Mouse (Mus musculus): Measurements from ENCODE around the gene Bpnt1. TPM values are rescaled to one million over a fixed set of nuclear protein-coding genes. Genes with fewer than 3 reads are reported as not detected.

Bpnt1 gene
- polyA plus RNA-seq, 1 experiment from 2014 or later, result 32.5 TPM

- WGBS, result 83% methylated on average over 6 of the region's 6 CpGs
- Histone ChIP-seq H3K4me2 (replicated peaks; ENCODE audit: low read depth, low read length) (no peak overlapping the region), H3K27me3 (ENCODE audit: control insufficient read depth, insufficient read depth, low read length) (no peaks in the 10 kb centered on the region), H3K9me3 (ENCODE audit: control insufficient read depth, low read depth, low read length) (no peaks in the 10 kb centered on the region), H3K9ac (replicated peaks; ENCODE audit: low read depth, low read length) (no peak overlapping the region), H3K36me3 (ENCODE audit: control insufficient read depth, insufficient read depth, low read length) (peaks cover 10% of the 10 kb centered on the region), H3K27ac (ENCODE audit: low read length) (no peak overlapping the region), H3K4me1 (ENCODE audit: control insufficient read depth, insufficient read depth, low read length) (peaks cover 5% of the 10 kb centered on the region; the same call in 1 of the 2 replicates), H3K4me3 (ENCODE audit: low read depth, low read length) (no peak overlapping the region)
- ATAC-seq (ENCODE audit: insufficient number of reproducible peaks, insufficient read depth, low FRiP score, low read depth), result no peak
These were observed 3.3 kb downstream of the Bpnt1 start for GRCm38 (mm10) chr1:185335231-185335765.

- Histone ChIP-seq H3K9ac (replicated peaks; ENCODE audit: low read depth, low read length) (no peak overlapping the region), H3K27me3 (ENCODE audit: control insufficient read depth, insufficient read depth, low read length) (no peaks in the 10 kb centered on the region), H3K4me2 (replicated peaks; ENCODE audit: low read depth, low read length) (no peak overlapping the region), H3K4me3 (ENCODE audit: low read depth, low read length) (no peak overlapping the region), H3K4me1 (ENCODE audit: control insufficient read depth, insufficient read depth, low read length) (peaks cover 5% of the 10 kb centered on the region; the same call in 1 of the 2 replicates), H3K9me3 (ENCODE audit: control insufficient read depth, low read depth, low read length) (no peaks in the 10 kb centered on the region), H3K27ac (ENCODE audit: low read length) (no peak overlapping the region; the same call in 1 of the 2 replicates), H3K36me3 (ENCODE audit: control insufficient read depth, insufficient read depth, low read length) (peaks cover 15% of the 10 kb centered on the region)
- ATAC-seq (ENCODE audit: insufficient number of reproducible peaks, insufficient read depth, low FRiP score, low read depth), result peak; percentile 26; the same call in 1 of the 2 replicates
- WGBS, result 35% methylated on average over 3 of the region's 3 CpGs
These were observed 4.6 kb downstream of the Bpnt1 start for GRCm38 (mm10) chr1:185336535-185336934.

GRCm38 (mm10) chr1:185342441-185342840 lies 10.5 kb downstream of the Bpnt1 start:
- Histone ChIP-seq H3K4me2 (replicated peaks; ENCODE audit: low read depth, low read length) (no peak overlapping the region), H3K36me3 (ENCODE audit: control insufficient read depth, insufficient read depth, low read length) (peaks cover 32% of the 10 kb centered on the region)
- WGBS, result 94% methylated on average over 4 of the region's 4 CpGs

GRCm38 (mm10) chr1:185343422-185343821 lies 11.5 kb downstream of the Bpnt1 start:
- Histone ChIP-seq H3K9ac (replicated peaks; ENCODE audit: low read depth, low read length) (no peak overlapping the region), H3K4me1 (ENCODE audit: control insufficient read depth, insufficient read depth, low read length) (no peaks in the 10 kb centered on the region), H3K36me3 (ENCODE audit: control insufficient read depth, insufficient read depth, low read length) (peaks cover 41% of the 10 kb centered on the region), H3K27me3 (ENCODE audit: control insufficient read depth, insufficient read depth, low read length) (no peaks in the 10 kb centered on the region), H3K27ac (ENCODE audit: low read length) (no peak overlapping the region), H3K4me3 (ENCODE audit: low read depth, low read length) (no peak overlapping the region), H3K4me2 (replicated peaks; ENCODE audit: low read depth, low read length) (no peak overlapping the region), H3K9me3 (ENCODE audit: control insufficient read depth, low read depth, low read length) (no peaks in the 10 kb centered on the region)
- WGBS, result 88% methylated on average over 8 of the region's 8 CpGs
- ATAC-seq (ENCODE audit: insufficient number of reproducible peaks, insufficient read depth, low FRiP score, low read depth), result no peak

More at GRCm38 (mm10) chr1:185342441-185342840, 10.5 kb downstream of the Bpnt1 start:
- Histone ChIP-seq H3K9me3 (ENCODE audit: control insufficient read depth, low read depth, low read length) (no peaks in the 10 kb centered on the region), H3K27me3 (ENCODE audit: control insufficient read depth, insufficient read depth, low read length) (no peaks in the 10 kb centered on the region), H3K4me1 (ENCODE audit: control insufficient read depth, insufficient read depth, low read length) (no peaks in the 10 kb centered on the region), H3K27ac (ENCODE audit: low read length) (no peak overlapping the region), H3K9ac (replicated peaks; ENCODE audit: low read depth, low read length) (no peak overlapping the region), H3K4me3 (ENCODE audit: low read depth, low read length) (no peak overlapping the region)
- no peak for ATAC-seq (ENCODE audit: insufficient number of reproducible peaks, insufficient read depth, low FRiP score, low read depth)

- Histone ChIP-seq H3K9ac (replicated peaks; ENCODE audit: low read depth, low read length) (no peak overlapping the region), H3K27ac (ENCODE audit: low read length) (no peak overlapping the region), H3K4me1 (ENCODE audit: control insufficient read depth, insufficient read depth, low read length) (no peaks in the 10 kb centered on the region), H3K36me3 (ENCODE audit: control insufficient read depth, insufficient read depth, low read length) (peaks cover 46% of the 10 kb centered on the region), H3K4me3 (ENCODE audit: low read depth, low read length) (no peak overlapping the region), H3K9me3 (ENCODE audit: control insufficient read depth, low read depth, low read length) (no peaks in the 10 kb centered on the region), H3K27me3 (ENCODE audit: control insufficient read depth, insufficient read depth, low read length) (no peaks in the 10 kb centered on the region), H3K4me2 (replicated peaks; ENCODE audit: low read depth, low read length) (no peak overlapping the region)
- no peak for ATAC-seq (ENCODE audit: insufficient number of reproducible peaks, insufficient read depth, low FRiP score, low read depth)
- WGBS, result 66% methylated on average over 10 of the region's 10 CpGs
These were observed 14.2 kb downstream of the Bpnt1 start for GRCm38 (mm10) chr1:185346188-185346587.

GRCm38 (mm10) chr1:185349741-185350140 lies 17.8 kb downstream of the Bpnt1 start:
- H3K4me2 ChIP-seq (replicated peaks; ENCODE audit: low read depth, low read length), result no peak overlapping the region
- H3K36me3 ChIP-seq (ENCODE audit: control insufficient read depth, insufficient read depth, low read length), result peaks cover 45% of the 10 kb centered on the region
- H3K27me3 ChIP-seq (ENCODE audit: control insufficient read depth, insufficient read depth, low read length), result no peaks in the 10 kb centered on the region
- H3K4me3 ChIP-seq (ENCODE audit: low read depth, low read length), result no peak overlapping the region
- no peak for ATAC-seq (ENCODE audit: insufficient number of reproducible peaks, insufficient read depth, low FRiP score, low read depth)
- H3K9ac ChIP-seq (replicated peaks; ENCODE audit: low read depth, low read length), result no peak overlapping the region
- 95% methylated on average over 14 of the region's 14 CpGs for WGBS
- no peaks in the 10 kb centered on the region for H3K4me1 ChIP-seq (ENCODE audit: control insufficient read depth, insufficient read depth, low read length)
- H3K9me3 ChIP-seq (ENCODE audit: control insufficient read depth, low read depth, low read length), result no peaks in the 10 kb centered on the region
- no peak overlapping the region for H3K27ac ChIP-seq (ENCODE audit: low read length)

- no peaks in the 10 kb centered on the region for H3K4me1 ChIP-seq (ENCODE audit: control insufficient read depth, insufficient read depth, low read length)
- WGBS, result 90% methylated on average over 4 of the region's 4 CpGs
- no peak overlapping the region for H3K27ac ChIP-seq (ENCODE audit: low read length)
- H3K27me3 ChIP-seq (ENCODE audit: control insufficient read depth, insufficient read depth, low read length), result no peaks in the 10 kb centered on the region
- ATAC-seq (ENCODE audit: insufficient number of reproducible peaks, insufficient read depth, low FRiP score, low read depth), result no peak
- H3K9me3 ChIP-seq (ENCODE audit: control insufficient read depth, low read depth, low read length), result no peaks in the 10 kb centered on the region
- no peak overlapping the region for H3K4me3 ChIP-seq (ENCODE audit: low read depth, low read length)
- no peak overlapping the region for H3K4me2 ChIP-seq (replicated peaks; ENCODE audit: low read depth, low read length)
- H3K36me3 ChIP-seq (ENCODE audit: control insufficient read depth, insufficient read depth, low read length), result peaks cover 45% of the 10 kb centered on the region
- no peak overlapping the region for H3K9ac ChIP-seq (replicated peaks; ENCODE audit: low read depth, low read length)
These were observed 18.7 kb downstream of the Bpnt1 start for GRCm38 (mm10) chr1:185350611-185351010.

- no peak overlapping the region for H3K9ac ChIP-seq (replicated peaks; ENCODE audit: low read depth, low read length)
- H3K9me3 ChIP-seq (ENCODE audit: control insufficient read depth, low read depth, low read length), result no peaks in the 10 kb centered on the region
- H3K27me3 ChIP-seq (ENCODE audit: control insufficient read depth, insufficient read depth, low read length), result no peaks in the 10 kb centered on the region
- peaks cover 45% of the 10 kb centered on the region for H3K36me3 ChIP-seq (ENCODE audit: control insufficient read depth, insufficient read depth, low read length)
- no peaks in the 10 kb centered on the region for H3K4me1 ChIP-seq (ENCODE audit: control insufficient read depth, insufficient read depth, low read length)
- H3K4me3 ChIP-seq (ENCODE audit: low read depth, low read length), result no peak overlapping the region
- no peak overlapping the region for H3K4me2 ChIP-seq (replicated peaks; ENCODE audit: low read depth, low read length)
- ATAC-seq (ENCODE audit: insufficient number of reproducible peaks, insufficient read depth, low FRiP score, low read depth), result no peak
- H3K27ac ChIP-seq (ENCODE audit: low read length), result no peak overlapping the region
- 91% methylated on average over 12 of the region's 12 CpGs for WGBS
These were observed 20.2 kb downstream of the Bpnt1 start for GRCm38 (mm10) chr1:185352151-185352550.

GRCm38 (mm10) chr1:185353351-185353750 lies 21.4 kb downstream of the Bpnt1 start:
- no peaks in the 10 kb centered on the region for H3K27me3 ChIP-seq (ENCODE audit: control insufficient read depth, insufficient read depth, low read length)
- H3K4me3 ChIP-seq (ENCODE audit: low read depth, low read length), result no peak overlapping the region
- no peak overlapping the region for H3K9ac ChIP-seq (replicated peaks; ENCODE audit: low read depth, low read length)
- peaks cover 43% of the 10 kb centered on the region for H3K36me3 ChIP-seq (ENCODE audit: control insufficient read depth, insufficient read depth, low read length)
- H3K27ac ChIP-seq (ENCODE audit: low read length), result no peak overlapping the region
- H3K4me2 ChIP-seq (replicated peaks; ENCODE audit: low read depth, low read length), result no peak overlapping the region
- H3K9me3 ChIP-seq (ENCODE audit: control insufficient read depth, low read depth, low read length), result no peaks in the 10 kb centered on the region
- no peaks in the 10 kb centered on the region for H3K4me1 ChIP-seq (ENCODE audit: control insufficient read depth, insufficient read depth, low read length)
- 98% methylated on average over 8 of the region's 8 CpGs for WGBS
- ATAC-seq (ENCODE audit: insufficient number of reproducible peaks, insufficient read depth, low FRiP score, low read depth), result no peak
